Mouse (Mus musculus) thymus, postnatal 14 days (tissue): Measurements from ENCODE around the gene Krtap9-3.

Experiments used
- DNase-seq: peaks from one replicate; pipeline ENCODE4 v3.0.0; 2021

Krtap9-3 gene

GRCm38 (mm10) chr11:99562580-99562979 lies 35.3 kb downstream of the Krtap9-3 start:
- no peak for DNase-seq

DNA sequence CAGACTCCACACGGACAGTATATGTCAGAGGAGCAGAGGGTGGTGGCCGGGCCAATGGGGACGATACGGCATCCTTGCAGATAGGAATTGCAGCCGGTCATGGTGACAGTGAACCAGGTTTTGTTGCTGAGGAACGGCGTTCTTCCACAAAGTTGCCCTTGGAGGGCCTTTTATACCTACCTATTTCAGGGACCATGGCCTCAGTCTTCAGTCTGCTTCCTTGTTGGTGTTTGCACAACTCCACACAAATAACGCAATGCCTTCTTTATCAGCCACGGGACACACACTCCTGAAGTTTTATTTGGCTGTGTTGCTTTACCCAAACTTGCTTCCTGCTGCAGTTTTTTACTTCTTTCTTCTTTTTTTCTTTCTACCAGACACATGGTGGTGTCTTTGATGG lies 38.5 kb downstream of the Krtap9-3 start, which contains the start of gene Gm11939:
TSS of gene Gm11939 (minus strand) at position 101 of the 400 bp plus-strand sequence.
- DNase-seq = no peak

DNA sequence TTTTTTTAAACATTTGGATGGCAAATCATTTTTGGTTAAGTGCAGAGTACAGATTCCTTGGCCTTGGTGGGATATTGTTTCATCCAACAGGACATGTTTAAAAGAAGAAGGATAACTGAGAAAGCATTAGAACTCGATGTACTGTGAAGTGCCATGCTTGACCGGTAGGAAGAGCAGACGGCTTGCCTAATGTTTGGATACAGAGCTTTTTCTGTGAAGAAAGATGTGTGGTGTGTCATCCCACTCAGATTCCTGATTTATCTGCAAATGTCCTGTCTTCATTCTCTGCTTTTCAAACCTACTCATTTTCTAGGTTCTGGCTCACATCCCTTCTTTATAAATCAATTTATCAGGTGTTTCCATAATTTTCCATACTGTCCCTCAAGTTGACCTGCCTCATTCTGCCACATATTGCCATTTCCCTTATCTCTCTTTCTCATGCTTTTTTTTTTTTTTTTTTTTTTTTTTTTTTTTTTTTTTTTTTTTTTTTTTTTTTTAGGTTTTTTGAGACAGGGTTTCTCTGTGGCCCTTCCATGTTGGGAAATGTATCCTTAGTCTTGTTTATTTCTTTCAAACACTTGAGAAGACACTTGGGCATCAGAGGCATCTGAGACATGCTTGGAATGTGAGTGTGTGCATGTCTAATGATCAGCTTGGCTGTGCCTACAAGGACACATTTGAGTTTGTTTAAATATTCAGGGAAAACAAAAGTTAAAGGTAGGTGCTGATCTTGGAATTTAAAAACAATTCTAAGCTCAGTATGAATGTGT lies 39.7 kb downstream of the Krtap9-3 start:
- DNase-seq = no peak

- DNase-seq = no peak
Measured at GRCm38 (mm10) chr11:99556753-99557152, 41.2 kb downstream of the Krtap9-3 start, which contains the start of gene Krtap3-2. Gene Krtap3-2, minus strand, starts transcription at chr11:99556853.

DNA sequence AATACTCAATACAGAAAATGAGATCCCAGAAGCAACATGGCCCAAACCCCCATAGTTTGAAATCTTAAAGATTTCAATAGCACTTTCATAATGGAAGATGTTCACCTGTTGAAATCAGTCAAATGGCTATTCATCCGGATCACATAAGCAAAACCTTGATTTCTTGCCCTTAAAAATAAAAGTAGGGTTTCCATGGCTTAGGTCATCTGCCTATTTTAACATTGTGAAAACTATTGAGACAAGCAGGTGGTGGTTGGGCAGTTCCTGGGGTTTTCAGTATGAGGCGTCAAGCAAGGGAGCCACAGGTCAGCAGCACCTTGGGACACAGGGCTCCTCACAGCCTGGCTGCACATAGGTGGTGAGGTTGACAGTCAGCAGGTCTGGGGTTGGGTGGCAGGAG lies 41.7 kb downstream of the Krtap9-3 start:
- DNase-seq = no peak

DNA sequence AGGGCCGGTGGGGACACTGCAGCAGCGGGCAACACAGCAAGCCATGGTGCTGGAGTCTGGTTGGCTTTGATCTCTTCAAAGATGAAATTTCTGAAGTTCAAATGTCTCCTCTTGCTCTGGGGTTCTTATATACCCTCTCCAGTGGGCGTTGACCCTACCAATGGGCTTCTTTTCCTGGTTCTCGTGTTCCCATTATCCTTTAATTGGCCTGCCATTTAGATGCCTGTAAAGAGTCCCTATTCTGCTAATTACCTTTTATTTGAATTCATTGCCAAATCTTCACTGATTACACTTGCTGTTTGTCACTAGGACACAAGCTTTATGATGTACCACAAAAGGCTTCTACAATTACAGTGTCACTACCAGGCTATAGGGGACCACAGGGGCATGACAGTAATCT lies 47.1 kb downstream of the Krtap9-3 start, which contains the start of gene Krtap3-3:
TSS of gene Krtap3-3 (minus strand) at position 101 of the 400 bp plus-strand sequence.
- no peak for DNase-seq

- no peak for DNase-seq
Measured at GRCm38 (mm10) chr11:99547892-99548291, 50.0 kb downstream of the Krtap9-3 start.
